Mouse (Mus musculus) heart, embryonic 11.5 days (tissue): ENCODE results near the gene Bsn. TPM values are rescaled to one million over a fixed set of nuclear protein-coding genes. Genes with fewer than 3 reads are reported as not detected.
"Not testable (repeated sequence)": the region's sequence is repeated elsewhere in the genome, so short reads cannot be mapped to it uniquely, and the experiment has no call there.

ENCODE experiments used
- ATAC-seq: fragments of 200-750 bp; cut with Nextera tagmentation; replicated peaks from 2 replicates; pipeline ENCODE4 v1.8.0; 2017; ENCODE audit warnings: moderate library complexity; ENCODE audit not compliant: insufficient number of reproducible peaks, low FRiP score, low TSS enrichment
- H3K27ac ChIP-seq: fragments of 300-500 bp; sonication (generic); 2 replicates; pipeline ENCODE4 v1.5.1; 2014; ENCODE audit warnings: mild to moderate bottlenecking, low read depth, low read length
- H3K27me3 ChIP-seq: fragments of 300-500 bp; sonication (generic); 2 replicates; pipeline ENCODE4 v1.6.1; 2014; ENCODE audit warnings: mild to moderate bottlenecking, low read length, mixed read lengths; ENCODE audit not compliant: control insufficient read depth, insufficient read depth
- H3K36me3 ChIP-seq: fragments of 300-500 bp; sonication (generic); 2 replicates; pipeline ENCODE4 v1.6.1; 2014; ENCODE audit warnings: mild to moderate bottlenecking, low read length, moderate library complexity, mixed read lengths; ENCODE audit not compliant: control insufficient read depth, insufficient read depth
- H3K4me1 ChIP-seq: fragments of 300-500 bp; sonication (generic); 2 replicates; pipeline ENCODE4 v1.6.1; 2014; ENCODE audit warnings: low read length; ENCODE audit not compliant: control insufficient read depth, insufficient read depth
- H3K4me2 ChIP-seq: fragments of 300-500 bp; sonication (generic); 2 replicates; pipeline ENCODE4 v1.6.1; 2014; ENCODE audit warnings: mild to moderate bottlenecking, moderate library complexity
- H3K4me3 ChIP-seq: fragments of 300-500 bp; sonication (generic); 2 replicates; pipeline ENCODE4 v1.5.1; 2014; ENCODE audit warnings: low read depth, low read length
- H3K9ac ChIP-seq: fragments of 300-500 bp; sonication (generic); 2 replicates; pipeline ENCODE4 v1.6.1; 2014; ENCODE audit warnings: mild to moderate bottlenecking, low read depth, low read length, moderate library complexity
- H3K9me3 ChIP-seq: fragments of 300-500 bp; sonication (generic); replicated peaks from 2 replicates; pipeline ENCODE4 v1.6.1; 2016; ENCODE audit warnings: low read length; ENCODE audit not compliant: control insufficient read depth
- WGBS: fragments of 180-500 bp; shearing (Covaris S2); extraction: QIAGEN DNeasy Blood & Tissue Kit; methylation state at CpG from one replicate; pipeline ENCODE4 v1.1.7; 2014; ENCODE audit not compliant: insufficient replicate concordance; 5-methylcytosine and 5-hydroxymethylcytosine counted together
- polyA plus RNA-seq: library from polyadenylated mRNA; unstranded; fragments of >200 nt; fragmentation: Nextera tagmentation; extraction: Ambion mirVana; gene quantifications from 2 replicates; pipeline ENCODE4 v1.2.1, GENCODE M21; 2014

The Bsn gene
- polyA plus RNA-seq, 1 experiment from 2014 or later, result 0.77 TPM

DNA sequence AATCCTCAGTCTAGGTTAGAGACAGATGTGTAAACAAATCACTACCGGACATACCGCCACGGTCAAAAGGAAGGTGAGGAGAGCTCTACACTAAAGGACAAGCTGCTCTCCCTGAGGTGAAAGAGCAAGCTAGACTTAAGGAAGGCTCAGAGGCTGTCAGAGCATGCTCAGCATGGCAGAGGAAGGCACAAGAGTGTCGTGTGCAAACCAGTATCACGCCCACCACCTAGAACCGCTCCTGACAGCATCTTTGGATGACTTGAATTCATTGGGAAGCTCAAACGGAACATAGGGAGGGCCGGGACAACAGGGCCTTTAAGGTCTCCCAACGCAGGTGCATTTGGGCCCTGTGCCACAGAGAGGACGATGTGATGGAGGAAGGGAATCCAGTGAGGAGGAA, 48.8 kb downstream of the Bsn start:
- ATAC-seq, result no peak
- Histone ChIP-seq H3K4me2 (no peak overlapping the region), H3K9ac (no peak overlapping the region), H3K27me3 (no peaks in the 10 kb centered on the region), H3K27ac (no peak overlapping the region), H3K9me3 (no peaks in the 10 kb centered on the region), H3K36me3 (no peaks in the 10 kb centered on the region), H3K4me3 (no peak overlapping the region), H3K4me1 (peaks cover 9% of the 10 kb centered on the region)
- WGBS, result 84% methylated on average over 10 of the region's 10 CpGs

DNA sequence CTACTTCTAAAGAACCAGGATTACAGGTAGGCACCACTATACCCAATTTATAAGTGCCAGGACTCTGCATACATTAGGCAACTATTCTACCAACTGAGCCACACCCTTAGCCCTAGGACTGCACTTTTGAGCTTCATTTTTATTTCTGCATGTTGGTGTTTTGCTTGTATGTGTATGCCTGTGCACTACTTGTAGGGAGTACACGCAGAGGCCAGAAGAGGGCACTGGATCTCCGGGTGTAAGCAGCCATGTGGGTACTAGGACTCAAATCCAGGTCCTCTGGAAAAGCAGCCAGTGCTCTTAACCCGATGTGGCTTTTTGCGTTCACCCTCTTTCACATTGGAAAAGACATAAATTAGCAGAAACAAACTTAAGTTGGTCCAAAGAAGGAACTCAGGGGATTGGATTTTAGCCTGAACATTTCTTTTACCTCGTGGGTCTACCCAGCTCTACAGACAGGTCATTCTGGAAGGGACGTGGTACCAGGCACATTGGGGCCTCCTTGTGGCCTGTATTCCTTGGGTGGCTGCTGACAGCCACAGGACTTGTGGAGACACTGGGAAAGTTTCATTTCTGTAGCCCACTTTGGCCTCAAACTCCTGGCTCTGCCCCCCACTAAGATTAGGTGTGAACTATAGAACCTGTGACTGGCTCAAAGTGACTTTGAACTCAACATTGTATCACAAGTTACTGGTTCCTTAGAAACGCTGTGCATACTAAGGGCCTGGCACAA, 50.1 kb downstream of the Bsn start:
- Histone ChIP-seq H3K9ac (no peak overlapping the region), H3K9me3 (no peaks in the 10 kb centered on the region), H3K27ac (no peak overlapping the region), H3K36me3 (no peaks in the 10 kb centered on the region), H3K4me2 (no peak overlapping the region), H3K4me3 (no peak overlapping the region), H3K27me3 (no peaks in the 10 kb centered on the region), H3K4me1 (peaks cover 9% of the 10 kb centered on the region)
- WGBS, result 70% methylated on average over 7 of the region's 7 CpGs
- no peak for ATAC-seq

DNA sequence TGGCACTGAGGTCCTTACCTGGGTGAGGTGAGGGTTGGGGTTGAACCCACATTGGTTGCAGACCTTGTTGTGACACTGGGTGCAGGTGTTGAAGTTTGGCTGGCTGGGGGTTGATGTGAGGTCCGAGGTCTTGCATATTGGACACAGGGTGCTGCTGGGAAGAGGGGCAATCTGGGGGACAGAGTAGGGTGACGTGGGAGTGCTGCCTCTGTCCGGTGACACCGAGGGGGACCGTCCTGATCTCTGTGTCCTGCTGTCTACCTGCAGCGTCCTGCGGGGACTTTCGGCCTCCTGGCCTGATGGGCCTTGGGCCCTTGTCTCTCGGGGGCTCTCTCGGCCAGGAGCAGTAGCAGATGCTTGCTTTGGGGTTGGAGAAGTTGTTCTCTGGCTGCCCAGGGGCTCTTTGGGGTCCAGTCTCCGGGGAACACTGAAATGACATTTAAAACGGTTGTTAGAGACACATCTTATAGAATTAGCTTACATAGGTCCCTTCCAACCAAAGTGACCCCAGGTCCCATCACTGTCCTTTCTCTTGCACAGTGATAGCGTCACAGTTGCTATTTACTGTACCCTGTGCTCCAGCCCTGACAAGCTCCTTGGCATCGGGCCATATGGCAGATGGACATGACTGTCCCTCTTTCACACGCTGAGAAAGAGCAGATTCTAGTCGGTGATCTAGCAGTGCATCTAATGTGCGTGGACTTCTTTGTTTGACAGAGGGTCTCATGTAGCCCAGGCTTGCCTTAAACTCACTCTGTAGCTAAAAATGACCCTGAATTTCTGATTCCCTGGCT, 50.8 kb downstream of the Bsn start:
- no peaks in the 10 kb centered on the region for H3K36me3 ChIP-seq
- H3K4me3 ChIP-seq, result no peak overlapping the region
- H3K4me2 ChIP-seq, result no peak overlapping the region
- H3K9ac ChIP-seq, result no peak overlapping the region
- H3K27ac ChIP-seq, result no peak overlapping the region
- H3K9me3 ChIP-seq, result no peaks in the 10 kb centered on the region
- H3K4me1 ChIP-seq, result peaks cover 9% of the 10 kb centered on the region
- no peaks in the 10 kb centered on the region for H3K27me3 ChIP-seq
- 84% methylated on average over 17 of the region's 17 CpGs for WGBS
- ATAC-seq, result no peak

DNA sequence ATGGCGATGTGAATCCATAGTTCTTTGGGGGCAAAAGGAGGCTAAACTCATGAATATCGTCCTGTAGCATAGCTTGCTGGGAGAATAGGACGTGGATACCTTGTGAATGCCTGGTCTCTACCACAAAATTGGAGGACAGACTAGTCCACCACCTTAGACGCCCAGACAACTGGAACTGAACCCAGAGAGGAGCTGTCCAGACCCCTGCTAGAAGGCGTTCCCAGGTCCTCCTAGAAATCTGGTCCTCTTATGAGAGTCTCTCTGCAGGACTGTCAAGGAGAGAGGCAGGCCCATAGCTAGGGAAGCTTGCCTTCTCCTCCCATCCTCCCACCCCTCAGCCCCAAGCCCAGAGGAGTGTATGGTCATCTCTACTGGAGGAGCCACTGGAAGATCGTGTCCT, 52.1 kb downstream of the Bsn start:
- WGBS, result 64% methylated on average over 6 of the region's 6 CpGs
- no peaks in the 10 kb centered on the region for H3K36me3 ChIP-seq
- H3K4me1 ChIP-seq, result peaks cover 9% of the 10 kb centered on the region
- ATAC-seq, result no peak
- no peaks in the 10 kb centered on the region for H3K9me3 ChIP-seq
- H3K4me2 ChIP-seq, result no peak overlapping the region
- H3K27me3 ChIP-seq, result no peaks in the 10 kb centered on the region
- no peak overlapping the region for H3K9ac ChIP-seq
- 0 out of 2 replicates have a peak overlapping the region, but pooled peaks have one; percentile 10 for H3K27ac ChIP-seq
- H3K4me3 ChIP-seq, result no peak overlapping the region

DNA sequence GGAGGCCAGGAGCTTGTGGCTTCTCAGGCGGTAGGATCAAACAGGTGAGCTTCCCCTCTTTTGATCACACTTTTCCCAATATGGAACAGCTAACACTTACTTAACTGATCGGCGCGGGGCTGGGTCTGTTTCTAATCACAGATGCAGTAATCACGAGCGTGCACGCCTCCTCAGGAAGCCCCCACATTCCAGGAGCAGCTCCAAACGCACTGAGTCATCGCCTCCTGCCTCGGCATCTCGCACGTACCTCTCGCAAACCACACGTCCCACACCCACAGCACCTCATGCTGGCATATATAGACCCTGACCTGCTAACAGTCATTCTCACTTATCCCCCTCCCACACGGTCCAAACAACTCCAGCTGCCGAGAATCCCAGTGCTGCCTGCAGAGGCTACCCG, 52.7 kb downstream of the Bsn start:
- H3K9me3 ChIP-seq, result no peaks in the 10 kb centered on the region
- H3K27ac ChIP-seq, result 0 out of 2 replicates have a peak overlapping the region, but pooled peaks have one; percentile 10
- no peak overlapping the region for H3K9ac ChIP-seq
- H3K4me2 ChIP-seq, result peak overlapping the region; percentile 36
- no peaks in the 10 kb centered on the region for H3K36me3 ChIP-seq
- peaks cover 9% of the 10 kb centered on the region for H3K4me1 ChIP-seq
- ATAC-seq, result no peak
- H3K27me3 ChIP-seq, result no peaks in the 10 kb centered on the region
- no peak overlapping the region for H3K4me3 ChIP-seq
- 20% methylated on average over 17 of the region's 17 CpGs for WGBS

DNA sequence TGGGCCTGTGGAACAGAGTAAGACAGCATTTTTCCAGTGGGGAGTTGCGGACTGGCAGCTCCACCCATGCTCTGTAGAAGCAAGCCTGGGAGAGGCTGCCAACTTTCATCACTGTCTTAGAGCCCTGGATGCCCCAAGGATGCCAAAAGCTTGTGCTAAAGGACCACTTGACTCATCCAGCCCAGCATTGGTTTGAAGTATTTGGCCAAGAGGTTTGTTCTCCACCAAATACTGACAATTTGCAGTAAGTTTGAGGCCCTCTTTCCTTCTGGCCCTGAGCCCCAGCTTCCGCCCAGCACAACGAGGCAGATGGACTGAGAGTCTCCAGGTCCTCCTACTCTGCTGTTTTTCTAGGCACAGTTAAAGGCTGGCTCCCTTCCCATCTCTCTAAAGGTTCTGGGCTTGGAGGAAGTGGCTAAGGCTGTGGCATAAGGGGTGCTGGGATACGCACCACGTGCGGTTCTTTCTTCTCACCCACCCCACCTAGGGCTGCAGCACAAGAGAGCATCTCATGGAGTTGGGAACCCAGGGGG, 53.2 kb downstream of the Bsn start:
- Histone ChIP-seq H3K9me3 (no peaks in the 10 kb centered on the region), H3K27me3 (no peaks in the 10 kb centered on the region), H3K4me2 (peak overlapping the region; percentile 36), H3K4me3 (no peak overlapping the region), H3K36me3 (no peaks in the 10 kb centered on the region), H3K27ac (no peak overlapping the region), H3K9ac (no peak overlapping the region), H3K4me1 (peaks cover 9% of the 10 kb centered on the region)
- 60% methylated on average over 6 of the region's 6 CpGs for WGBS
- no peak for ATAC-seq

DNA sequence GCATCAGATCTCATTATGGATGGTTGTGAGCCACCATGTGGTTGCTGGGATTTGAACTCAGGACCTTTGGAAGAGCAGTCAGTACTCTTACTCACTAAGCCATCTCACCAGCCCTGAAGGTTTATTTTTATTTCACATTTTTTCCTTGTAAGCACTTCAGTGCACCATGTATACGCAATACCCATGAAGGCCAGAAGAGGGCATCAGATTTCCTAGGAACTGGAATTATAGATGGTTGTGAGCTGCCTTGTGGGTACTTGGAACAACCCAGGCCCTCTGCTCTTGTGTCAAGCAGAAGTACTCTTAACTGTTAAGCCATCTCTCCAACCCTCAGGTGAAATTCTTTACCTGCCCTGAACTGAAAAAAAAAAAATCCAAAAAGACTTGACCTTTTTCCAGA, 54.0 kb downstream of the Bsn start:
- Histone ChIP-seq H3K36me3 (no peaks in the 10 kb centered on the region), H3K9me3 (no peaks in the 10 kb centered on the region), H3K4me3 (no peak overlapping the region), H3K9ac (no peak overlapping the region), H3K27me3 (no peaks in the 10 kb centered on the region), H3K4me2 (no peak overlapping the region), H3K27ac (no peak overlapping the region), H3K4me1 (peaks cover 9% of the 10 kb centered on the region)
- whole genome bisulfite sequencing, result 40% methylated on average over 1 of the region's 1 CpGs
- no peak for ATAC-seq

DNA sequence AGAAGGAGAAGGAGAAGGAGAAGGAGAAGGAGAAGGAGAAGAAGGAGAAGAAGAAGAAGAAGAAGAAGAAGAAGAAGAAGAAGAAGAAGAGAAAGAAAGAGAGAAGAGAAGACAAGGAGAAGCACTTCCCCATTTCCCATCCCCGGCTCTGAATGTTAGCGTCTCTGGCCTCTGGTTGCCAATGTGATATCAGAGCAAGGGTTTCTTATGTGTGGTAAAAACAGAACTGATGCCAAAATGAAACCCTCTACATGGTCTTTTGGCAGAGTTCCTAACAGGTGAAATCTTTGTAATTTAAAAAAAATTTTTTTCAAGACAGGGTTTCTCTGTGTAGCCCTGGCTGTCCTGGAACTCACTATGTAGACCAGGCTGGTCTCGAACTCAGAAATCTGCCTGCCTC, 54.5 kb downstream of the Bsn start:
- not testable (repeated sequence) for H3K36me3 ChIP-seq, H3K9me3 ChIP-seq, H3K4me1 ChIP-seq, H3K27ac ChIP-seq, ATAC-seq, H3K4me3 ChIP-seq, H3K4me2 ChIP-seq, H3K27me3 ChIP-seq, H3K9ac ChIP-seq
- WGBS, result 96% methylated on average over 3 of the region's 3 CpGs
